Mouse (Mus musculus) kidney, embryonic 14.5 days (tissue): ENCODE measurements at regions not wholly inside any gene's neighbourhood (a gene's known extent, or its start where the extent isn't known, plus 50 kb on each side); places are given as distances from the start of the nearest gene placed in this dataset.

Experiments
- ATAC-seq: fragments of 200-750 bp; cut with Nextera tagmentation; 2 replicates; pipeline ENCODE4 v1.8.0; 2017; ENCODE audit warnings: moderate number of reproducible peaks, mild to moderate bottlenecking, moderate TSS enrichment, moderate library complexity; ENCODE audit not compliant: low FRiP score, low TSS enrichment
- H3K27ac ChIP-seq: fragments of 300-500 bp; sonication (generic); 2 replicates; pipeline ENCODE4 v1.5.1; 2014; ENCODE audit warnings: low read depth, mild to moderate bottlenecking, low read length, moderate library complexity, mixed read lengths
- H3K27me3 ChIP-seq: fragments of 300-500 bp; sonication (generic); 2 replicates; pipeline ENCODE4 v1.6.1; 2014; ENCODE audit warnings: mild to moderate bottlenecking, low read length; ENCODE audit not compliant: control insufficient read depth, insufficient read depth
- H3K36me3 ChIP-seq: fragments of 300-500 bp; sonication (generic); 2 replicates; pipeline ENCODE4 v1.6.1; 2014; ENCODE audit warnings: low read length, mixed read lengths; ENCODE audit not compliant: control insufficient read depth, insufficient read depth
- H3K4me1 ChIP-seq: fragments of 300-500 bp; sonication (generic); 2 replicates; pipeline ENCODE4 v1.6.1; 2014; ENCODE audit warnings: low read length, mixed read lengths; ENCODE audit not compliant: control insufficient read depth, insufficient read depth
- H3K4me2 ChIP-seq: fragments of 300-500 bp; sonication (generic); replicated peaks from 2 replicates; pipeline ENCODE4 v1.6.1; 2014; ENCODE audit warnings: low read depth, mild to moderate bottlenecking, low read length
- H3K4me3 ChIP-seq: fragments of 300-500 bp; sonication (generic); 2 replicates; pipeline ENCODE4 v1.5.1; 2014; ENCODE audit warnings: mild to moderate bottlenecking, low read length
- H3K9ac ChIP-seq: fragments of 300-500 bp; sonication (generic); 2 replicates; pipeline ENCODE4 v1.6.1; 2014; ENCODE audit warnings: low read depth, mild to moderate bottlenecking, low read length, moderate library complexity
- H3K9me3 ChIP-seq: fragments of 300-500 bp; sonication (generic); 2 replicates; pipeline ENCODE4 v1.6.1; 2016; ENCODE audit warnings: low read length; ENCODE audit not compliant: control insufficient read depth
- WGBS: fragments of 180-500 bp; shearing (Covaris S2); extraction: QIAGEN DNeasy Blood & Tissue Kit; methylation state at CpG from one replicate; pipeline ENCODE4 v1.1.7; 2014; 5-methylcytosine and 5-hydroxymethylcytosine counted together

- no peaks in the 10 kb centered on the region for H3K9me3 ChIP-seq
- H3K4me1 ChIP-seq = peaks cover 20% of the 10 kb centered on the region; the same call in 1 of the 2 replicates
- no peak overlapping the region for H3K4me2 ChIP-seq
- H3K27ac ChIP-seq = no peak overlapping the region
- H3K4me3 ChIP-seq = no peak overlapping the region
- no peak overlapping the region for H3K9ac ChIP-seq
- 47% methylated on average over 7 of the region's 7 CpGs for WGBS
- no peaks in the 10 kb centered on the region for H3K36me3 ChIP-seq
- ATAC-seq = no peak
- H3K27me3 ChIP-seq = no peaks in the 10 kb centered on the region
Observed at GRCm38 (mm10) chr1:73820701-73821100, 303.5 kb downstream of the Tns1 start.

- 87% methylated on average over 3 of the region's 3 CpGs for WGBS
- no peak overlapping the region for H3K27ac ChIP-seq
- ATAC-seq = no peak
- H3K4me1 ChIP-seq = no peaks in the 10 kb centered on the region
- no peaks in the 10 kb centered on the region for H3K36me3 ChIP-seq
- no peaks in the 10 kb centered on the region for H3K27me3 ChIP-seq
- H3K9me3 ChIP-seq = no peaks in the 10 kb centered on the region
- no peak overlapping the region for H3K9ac ChIP-seq
- no peak overlapping the region for H3K4me3 ChIP-seq
- no peak overlapping the region for H3K4me2 ChIP-seq
Observed at GRCm38 (mm10) chr1:73807206-73807605, 317.0 kb downstream of the Tns1 start.

- Histone ChIP-seq H3K36me3 (no peaks in the 10 kb centered on the region), H3K27ac (no peak overlapping the region), H3K4me1 (no peaks in the 10 kb centered on the region), H3K4me2 (no peak overlapping the region), H3K4me3 (no peak overlapping the region), H3K27me3 (no peaks in the 10 kb centered on the region), H3K9me3 (no peaks in the 10 kb centered on the region), H3K9ac (no peak overlapping the region)
- no peak for ATAC-seq
- 91% methylated on average over 9 of the region's 9 CpGs for WGBS
Observed at GRCm38 (mm10) chr1:73805156-73805555, 319.1 kb downstream of the Tns1 start.

- H3K4me1 ChIP-seq = no peaks in the 10 kb centered on the region
- H3K27ac ChIP-seq = no peak overlapping the region
- H3K9ac ChIP-seq = no peak overlapping the region
- no peaks in the 10 kb centered on the region for H3K9me3 ChIP-seq
- no peak for ATAC-seq
- H3K4me3 ChIP-seq = no peak overlapping the region
- 100% methylated on average over 1 of the region's 1 CpGs for WGBS
- H3K27me3 ChIP-seq = no peaks in the 10 kb centered on the region
- H3K36me3 ChIP-seq = no peaks in the 10 kb centered on the region
- no peak overlapping the region for H3K4me2 ChIP-seq
Observed at GRCm38 (mm10) chr1:73799996-73800395, 324.3 kb downstream of the Tns1 start.

- Histone ChIP-seq H3K27me3 (no peaks in the 10 kb centered on the region), H3K27ac (no peak overlapping the region)
- ATAC-seq = no peak
Observed at GRCm38 (mm10) chr1:73799246-73799645, 325.0 kb downstream of the Tns1 start.

GRCm38 (mm10) chr1:73797858-73798257 is 326.4 kb downstream of the Tns1 start:
- no peak for ATAC-seq

More at GRCm38 (mm10) chr1:73799246-73799645, 325.0 kb downstream of the Tns1 start:
- Histone ChIP-seq H3K9ac (no peak overlapping the region), H3K36me3 (no peaks in the 10 kb centered on the region), H3K9me3 (no peaks in the 10 kb centered on the region), H3K4me3 (no peak overlapping the region), H3K4me2 (no peak overlapping the region), H3K4me1 (no peaks in the 10 kb centered on the region)
- 57% methylated on average over 8 of the region's 8 CpGs for WGBS

GRCm38 (mm10) chr1:73797413-73797812 is 326.8 kb downstream of the Tns1 start:
- Histone ChIP-seq H3K4me1 (no peaks in the 10 kb centered on the region), H3K27ac (no peak overlapping the region; the same call in 1 of the 2 replicates)

More at GRCm38 (mm10) chr1:73797858-73798257, 326.4 kb downstream of the Tns1 start:
- no peaks in the 10 kb centered on the region for H3K27me3 ChIP-seq
- no peak overlapping the region; the same call in 1 of the 2 replicates for H3K27ac ChIP-seq
- H3K9me3 ChIP-seq = no peaks in the 10 kb centered on the region
- H3K4me1 ChIP-seq = no peaks in the 10 kb centered on the region
- H3K4me2 ChIP-seq = no peak overlapping the region
- H3K36me3 ChIP-seq = no peaks in the 10 kb centered on the region
- WGBS = 80% methylated on average over 2 of the region's 2 CpGs
- no peak overlapping the region for H3K4me3 ChIP-seq
- no peak overlapping the region for H3K9ac ChIP-seq

GRCm38 (mm10) chr1:73793871-73794270 is 330.4 kb downstream of the Tns1 start:
- no peak overlapping the region for H3K9ac ChIP-seq
- no peak overlapping the region for H3K4me2 ChIP-seq
- H3K4me1 ChIP-seq = no peaks in the 10 kb centered on the region
- ATAC-seq = no peak
- H3K4me3 ChIP-seq = no peak overlapping the region
- H3K27me3 ChIP-seq = no peaks in the 10 kb centered on the region
- no peak overlapping the region for H3K27ac ChIP-seq
- WGBS = 79% methylated on average over 4 of the region's 4 CpGs
- no peaks in the 10 kb centered on the region for H3K9me3 ChIP-seq
- H3K36me3 ChIP-seq = no peaks in the 10 kb centered on the region

More at GRCm38 (mm10) chr1:73797413-73797812, 326.8 kb downstream of the Tns1 start:
- ATAC-seq = no peak
- no peaks in the 10 kb centered on the region for H3K36me3 ChIP-seq
- WGBS = 98% methylated on average over 2 of the region's 2 CpGs
- H3K4me2 ChIP-seq = no peak overlapping the region
- no peak overlapping the region for H3K9ac ChIP-seq
- H3K4me3 ChIP-seq = no peak overlapping the region
- H3K9me3 ChIP-seq = no peaks in the 10 kb centered on the region
- H3K27me3 ChIP-seq = no peaks in the 10 kb centered on the region

- Histone ChIP-seq H3K36me3 (no peaks in the 10 kb centered on the region), H3K27me3 (no peaks in the 10 kb centered on the region), H3K27ac (0 out of 2 replicates have a peak overlapping the region, but pooled peaks have one; percentile 30), H3K4me2 (no peak overlapping the region), H3K9ac (no peak overlapping the region), H3K4me1 (no peaks in the 10 kb centered on the region), H3K4me3 (no peak overlapping the region), H3K9me3 (no peaks in the 10 kb centered on the region)
- ATAC-seq = no peak
- 50% methylated on average over 3 of the region's 3 CpGs for WGBS
Observed at GRCm38 (mm10) chr1:73793256-73793655, 331.0 kb downstream of the Tns1 start.
